Mouse (Mus musculus) bone marrow macrophage, adult 2 months (primary cell): ENCODE data around the gene Ryk.

Experiments used
- CTCF ChIP-seq: IDR thresholded peaks from 2 replicates; pipeline ENCODE4 v1.5.1; 2012; ENCODE audit warnings: low read depth, mild to moderate bottlenecking, low read length, moderate library complexity
- POLR2A ChIP-seq: IDR thresholded peaks from 2 replicates; pipeline ENCODE4 v1.6.1; 2012; ENCODE audit warnings: mild to moderate bottlenecking, low read depth, low read length, borderline replicate concordance

DNA sequence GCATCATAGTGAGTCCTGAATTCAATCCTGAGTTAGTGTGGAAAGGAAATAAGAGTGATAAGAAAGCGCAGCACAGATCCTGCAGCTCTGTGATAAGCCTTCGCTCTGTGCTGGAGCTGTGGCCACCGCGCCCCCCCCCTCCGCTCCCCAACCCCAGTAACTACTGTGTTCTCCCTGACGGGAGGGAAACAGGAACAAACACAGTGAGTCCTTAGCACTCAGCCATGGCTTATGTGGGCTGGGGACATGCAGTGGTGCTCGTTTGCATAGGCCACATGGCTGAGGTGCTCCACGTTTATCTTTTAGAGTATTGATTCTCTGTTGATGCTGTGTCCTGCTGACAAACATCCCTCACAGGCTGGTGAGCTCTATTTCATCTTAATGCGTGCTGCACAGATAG is 55.4 kb downstream of the Ryk start:
- TF ChIP-seq CTCF (no peak), POLR2A (no peak)
